Mouse (Mus musculus): ENCODE data around the gene Scn4a.
"Not testable (repeated sequence)": the region's sequence is repeated elsewhere in the genome, so short reads cannot be mapped to it uniquely, and the experiment has no call there.

Scn4a gene

GRCm38 (mm10) chr11:106355382-106356128, 2.5 kb upstream of the Scn4a start:
- DNase-seq (ENCODE audit: low spot score), result no peak

GRCm38 (mm10) chr11:106354181-106354580, 1.1 kb upstream of the Scn4a start:
- no peak for DNase-seq (ENCODE audit: low spot score)

- DNase-seq (ENCODE audit: low spot score), result no peak
These were observed 1.1 kb downstream of the Scn4a start for GRCm38 (mm10) chr11:106351941-106352340.

- no peak for DNase-seq (ENCODE audit: low spot score)
These were observed 1.8 kb downstream of the Scn4a start for GRCm38 (mm10) chr11:106351253-106351652.

GRCm38 (mm10) chr11:106350853-106351252, 2.2 kb downstream of the Scn4a start:
- no peak for DNase-seq (ENCODE audit: low spot score)

GRCm38 (mm10) chr11:106349772-106350171, 3.3 kb downstream of the Scn4a start:
- DNase-seq (ENCODE audit: low spot score), result no peak

GRCm38 (mm10) chr11:106344910-106345309, 8.2 kb downstream of the Scn4a start:
- no peak for DNase-seq (ENCODE audit: low spot score)

- DNase-seq (ENCODE audit: low spot score), result no peak
These were observed 12.0 kb downstream of the Scn4a start for GRCm38 (mm10) chr11:106340990-106341520.

- not testable (repeated sequence) for DNase-seq (ENCODE audit: low spot score)
These were observed 13.8 kb downstream of the Scn4a start for GRCm38 (mm10) chr11:106339323-106339722.

- no peak for DNase-seq (ENCODE audit: low spot score)
These were observed 14.2 kb downstream of the Scn4a start for GRCm38 (mm10) chr11:106338870-106339269.

- DNase-seq (ENCODE audit: low spot score), result no peak
These were observed 15.1 kb downstream of the Scn4a start for GRCm38 (mm10) chr11:106338029-106338428.

- DNase-seq (ENCODE audit: low spot score), result no peak
These were observed 19.0 kb downstream of the Scn4a start for GRCm38 (mm10) chr11:106334066-106334465.

GRCm38 (mm10) chr11:106332458-106332857, 20.6 kb downstream of the Scn4a start:
- no peak for DNase-seq (ENCODE audit: low spot score)

GRCm38 (mm10) chr11:106329682-106330081, 23.4 kb downstream of the Scn4a start:
- DNase-seq (ENCODE audit: low spot score), result peak; percentile 36

GRCm38 (mm10) chr11:106329128-106329527, 24.0 kb downstream of the Scn4a start:
- no peak for DNase-seq (ENCODE audit: low spot score)

GRCm38 (mm10) chr11:106328521-106328920, 24.6 kb downstream of the Scn4a start:
- DNase-seq (ENCODE audit: low spot score), result no peak

GRCm38 (mm10) chr11:106326475-106326874, 26.6 kb downstream of the Scn4a start:
- no peak for DNase-seq (ENCODE audit: low spot score)

- DNase-seq (ENCODE audit: low spot score), result peak; percentile 75
These were observed 27.4 kb downstream of the Scn4a start for GRCm38 (mm10) chr11:106325566-106326206.

GRCm38 (mm10) chr11:106324858-106325257, 28.2 kb downstream of the Scn4a start:
- DNase-seq (ENCODE audit: low spot score), result no peak

GRCm38 (mm10) chr11:106318406-106319366, 34.4 kb downstream of the Scn4a start:
- peak; percentile 11 for DNase-seq (ENCODE audit: low spot score)

- DNase-seq (ENCODE audit: low spot score), result no peak
These were observed 35.3 kb downstream of the Scn4a start for GRCm38 (mm10) chr11:106317801-106318200.

- DNase-seq (ENCODE audit: low spot score), result no peak
These were observed 36.7 kb downstream of the Scn4a start for GRCm38 (mm10) chr11:106316416-106316815.
